Mouse (Mus musculus) leukemia stem cell, adult 10-12 weeks (primary cell): ENCODE measurements around the gene Fbxw17. TPM values are rescaled to one million over a fixed set of nuclear protein-coding genes. Genes with fewer than 3 reads are reported as not detected.

Source experiments
- polyA plus RNA-seq: library from polyadenylated mRNA; stranded (reverse); fragments of >175 nt; gene quantifications from 2 replicates; pipeline ENCODE4 v1.2.3, GENCODE M21; 2012; ENCODE audit warnings: low replicate concordance

Fbxw17 gene
- 0.91 and 1.5 TPM in 2 replicates for polyA plus RNA-seq

GRCm38 (mm10) chr13:50417389-50418183, at the start of gene Fbxw17:
Fbxw17 (plus strand) TSS chr13:50417864.

GRCm38 (mm10) chr13:50443812-50444211, 26.1 kb downstream of the Fbxw17 start, which contains the start of gene Gm47429:
Gm47429 (minus strand) TSS chr13:50443912.

GRCm38 (mm10) chr13:50467007-50467406, 49.3 kb downstream of the Fbxw17 start, which contains the start of gene Nutm2:
Nutm2 (plus strand) TSS chr13:50467307.

Other genes starting within 250 kb of the Fbxw17 start
- 0.06 TPM in 1 of 2 replicates, not detected in the other for gene Gm906, start 167.6 kb upstream of the Fbxw17 start, polyA plus RNA-seq
- gene Gm47429, start 26.0 kb downstream of the Fbxw17 start, polyA plus RNA-seq: not detected in 2 replicates
- gene Nutm2, start 49.4 kb downstream of the Fbxw17 start, polyA plus RNA-seq: not detected in 2 replicates
- not detected in 2 replicates for gene Gm904, start 225.4 kb downstream of the Fbxw17 start, polyA plus RNA-seq